Mouse (Mus musculus) lung, postnatal 0 days (tissue): Measurements from ENCODE around the gene Npcd.
A peak's percentile ranks its signal among the peaks of the same experiment; 100 is the strongest.

Source experiments
- CTCF ChIP-seq: IDR thresholded peaks from 2 replicates; pipeline ENCODE4 v1.5.1; 2016; ENCODE audit warnings: antibody characterized with exemption, mild to moderate bottlenecking
- EP300 ChIP-seq: IDR thresholded peaks from 2 replicates; pipeline ENCODE4 v1.6.1; 2016; ENCODE audit warnings: antibody characterized with exemption, mild to moderate bottlenecking, control low read depth

- TF ChIP-seq CTCF, result peak; percentile 97
- TF ChIP-seq EP300, result peak; percentile 69
Observed at GRCm38 (mm10) chr15:79883352-79883822, 49.4 kb upstream of the Npcd start.
